Mouse (Mus musculus) liver, postnatal 0 days (tissue): Measurements from ENCODE around the gene Henmt1. TPM values are rescaled to one million over a fixed set of nuclear protein-coding genes. Genes with fewer than 3 reads are reported as not detected.

Experiments used
- ATAC-seq: fragments of 200-750 bp; cut with Nextera tagmentation; 2 replicates; pipeline ENCODE4 v1.8.0; 2017; ENCODE audit warnings: mild to moderate bottlenecking, moderate library complexity
- DNase-seq: peaks from one replicate; pipeline ENCODE4 v3.0.0-alpha.2; 2016
- H3K27ac ChIP-seq: fragments of 300-500 bp; sonication (generic); 2 replicates; pipeline ENCODE4 v1.5.1; 2014; ENCODE audit warnings: antibody characterized with exemption, moderate library complexity, mild to moderate bottlenecking, low read depth
- H3K27me3 ChIP-seq: fragments of 300-500 bp; sonication (generic); 2 replicates; pipeline ENCODE4 v1.6.1; 2014; ENCODE audit warnings: low read length, control low read depth, mixed read lengths; ENCODE audit not compliant: insufficient read depth
- H3K36me3 ChIP-seq: fragments of 300-500 bp; sonication (generic); replicated peaks from 2 replicates; pipeline ENCODE4 v1.6.1; 2014; ENCODE audit warnings: mild to moderate bottlenecking, control low read depth, low read length, moderate library complexity, mixed read lengths; ENCODE audit not compliant: insufficient read depth
- H3K4me1 ChIP-seq: fragments of 300-500 bp; sonication (generic); 2 replicates; pipeline ENCODE4 v1.6.1; 2014; ENCODE audit warnings: antibody characterized with exemption, mild to moderate bottlenecking, control low read depth; ENCODE audit not compliant: insufficient read depth
- H3K4me2 ChIP-seq: fragments of 300-500 bp; sonication (generic); 2 replicates; pipeline ENCODE4 v1.6.1; 2014; ENCODE audit warnings: low read depth, mild to moderate bottlenecking, low read length, moderate library complexity, mixed read lengths
- H3K4me3 ChIP-seq: fragments of 300-500 bp; sonication (generic); 2 replicates; pipeline ENCODE4 v1.5.1; 2014; ENCODE audit warnings: low read depth, low read length
- H3K9ac ChIP-seq: fragments of 300-500 bp; sonication (generic); replicated peaks from 2 replicates; pipeline ENCODE4 v1.6.1; 2014; ENCODE audit warnings: mild to moderate bottlenecking, moderate library complexity
- H3K9me3 ChIP-seq: fragments of 300-500 bp; sonication (generic); 2 replicates; pipeline ENCODE4 v1.6.1; 2016; ENCODE audit warnings: mild to moderate bottlenecking, control low read depth, low read length, mixed read lengths
- CTCF ChIP-seq: sonication (generic); IDR thresholded peaks from 2 replicates; pipeline ENCODE4 v1.5.1; 2016; ENCODE audit warnings: antibody characterized with exemption, low read depth
- EP300 ChIP-seq: IDR thresholded peaks from 2 replicates; pipeline ENCODE4 v1.6.1; 2016; ENCODE audit warnings: antibody characterized with exemption, low read depth, mild to moderate bottlenecking
- WGBS: fragments of 180-500 bp; shearing (Covaris S2); extraction: QIAGEN DNeasy Blood & Tissue Kit; methylation state at CpG from one replicate; pipeline ENCODE4 v1.1.7; 2014; ENCODE audit not compliant: insufficient replicate concordance; 5-methylcytosine and 5-hydroxymethylcytosine counted together
- polyA plus RNA-seq: library from polyadenylated mRNA; unstranded; fragments of >200 nt; fragmentation: Nextera tagmentation; extraction: Ambion mirVana; gene quantifications from 2 replicates; pipeline ENCODE4 v1.2.1, GENCODE M21; 2015

Henmt1 gene
- polyA plus RNA-seq, 1 experiment from 2014 or later, result not detected

DNA sequence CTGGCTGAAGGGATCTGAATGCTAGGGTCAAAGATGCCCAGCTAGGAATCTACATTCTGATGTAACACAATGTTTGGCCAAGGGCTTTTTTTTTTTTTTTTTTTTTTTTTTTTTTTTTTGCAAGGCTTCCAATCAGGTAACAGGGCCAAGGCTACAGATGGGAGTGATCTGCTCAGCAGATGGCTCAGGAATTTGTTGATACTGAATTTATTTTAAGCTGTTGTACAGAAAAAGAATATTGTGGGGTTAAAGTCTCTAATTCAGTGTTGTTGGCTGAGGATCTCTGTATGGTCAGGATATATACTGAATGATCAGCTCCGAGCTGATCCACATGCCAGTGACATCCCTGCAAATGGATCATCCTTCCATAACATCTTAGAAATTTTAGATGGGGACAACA, 23.7 kb upstream of the Henmt1 start:
- no peak for TF ChIP-seq EP300
- no peak for TF ChIP-seq CTCF
- Histone ChIP-seq H3K4me3 (no peak overlapping the region), H3K4me1 (no peaks in the 10 kb centered on the region), H3K27ac (no peak overlapping the region), H3K9ac (no peak overlapping the region), H3K4me2 (no peak overlapping the region), H3K27me3 (no peaks in the 10 kb centered on the region), H3K9me3 (no peaks in the 10 kb centered on the region), H3K36me3 (no peaks in the 10 kb centered on the region)
- ATAC-seq (no peak), DNase-seq (no peak)
- 63% methylated on average over 1 of the region's 1 CpGs for WGBS

GRCm38 (mm10) chr3:108916857-108917256, 22.8 kb upstream of the Henmt1 start:
- 43% methylated on average over 4 of the region's 4 CpGs for WGBS
- H3K27me3 ChIP-seq, result no peaks in the 10 kb centered on the region
- no peaks in the 10 kb centered on the region for H3K9me3 ChIP-seq
- H3K4me3 ChIP-seq, result no peak overlapping the region
- H3K4me2 ChIP-seq, result no peak overlapping the region
- no peak overlapping the region for H3K9ac ChIP-seq
- ATAC-seq, result no peak
- TF ChIP-seq EP300 (no peak), CTCF (no peak)
- no peaks in the 10 kb centered on the region for H3K4me1 ChIP-seq
- no peak overlapping the region for H3K27ac ChIP-seq
- DNase-seq, result no peak
- H3K36me3 ChIP-seq, result no peaks in the 10 kb centered on the region

GRCm38 (mm10) chr3:108917986-108918385, 21.7 kb upstream of the Henmt1 start:
- H3K9me3 ChIP-seq, result no peaks in the 10 kb centered on the region
- H3K27me3 ChIP-seq, result no peaks in the 10 kb centered on the region
- TF ChIP-seq CTCF (no peak), EP300 (no peak)
- no peaks in the 10 kb centered on the region for H3K4me1 ChIP-seq
- H3K4me2 ChIP-seq, result no peak overlapping the region
- H3K27ac ChIP-seq, result no peak overlapping the region
- H3K9ac ChIP-seq, result no peak overlapping the region
- H3K4me3 ChIP-seq, result no peak overlapping the region
- DNase-seq, result no peak
- no peak for ATAC-seq
- WGBS, result 67% methylated on average over 3 of the region's 3 CpGs
- H3K36me3 ChIP-seq, result no peaks in the 10 kb centered on the region

DNA sequence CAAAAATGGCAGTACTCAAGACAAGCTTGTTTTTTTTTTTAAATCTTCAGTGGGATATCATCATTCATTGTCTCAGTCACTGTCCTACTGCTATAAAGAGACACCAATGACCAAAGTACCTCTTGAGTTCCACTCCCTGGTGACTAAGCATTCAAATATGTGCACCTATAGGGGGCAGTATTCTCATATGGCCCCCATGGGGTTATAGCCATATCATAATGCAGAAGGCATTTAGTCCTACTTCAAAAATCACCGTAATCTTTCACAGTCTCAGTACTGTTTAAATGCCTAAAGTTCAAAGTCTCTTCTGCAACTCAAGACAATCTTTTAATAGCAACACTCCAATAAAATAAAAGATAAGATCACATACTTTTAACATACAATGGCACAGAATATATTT, 20.8 kb upstream of the Henmt1 start:
- Histone ChIP-seq H3K9me3 (no peaks in the 10 kb centered on the region), H3K4me2 (no peak overlapping the region), H3K36me3 (no peaks in the 10 kb centered on the region), H3K9ac (no peak overlapping the region), H3K27ac (no peak overlapping the region), H3K4me1 (no peaks in the 10 kb centered on the region), H3K27me3 (no peaks in the 10 kb centered on the region), H3K4me3 (no peak overlapping the region)
- ATAC-seq (no peak), DNase-seq (no peak)
- no peak for TF ChIP-seq EP300
- TF ChIP-seq CTCF, result peak; percentile 20
- 83% methylated on average over 1 of the region's 1 CpGs for WGBS

DNA sequence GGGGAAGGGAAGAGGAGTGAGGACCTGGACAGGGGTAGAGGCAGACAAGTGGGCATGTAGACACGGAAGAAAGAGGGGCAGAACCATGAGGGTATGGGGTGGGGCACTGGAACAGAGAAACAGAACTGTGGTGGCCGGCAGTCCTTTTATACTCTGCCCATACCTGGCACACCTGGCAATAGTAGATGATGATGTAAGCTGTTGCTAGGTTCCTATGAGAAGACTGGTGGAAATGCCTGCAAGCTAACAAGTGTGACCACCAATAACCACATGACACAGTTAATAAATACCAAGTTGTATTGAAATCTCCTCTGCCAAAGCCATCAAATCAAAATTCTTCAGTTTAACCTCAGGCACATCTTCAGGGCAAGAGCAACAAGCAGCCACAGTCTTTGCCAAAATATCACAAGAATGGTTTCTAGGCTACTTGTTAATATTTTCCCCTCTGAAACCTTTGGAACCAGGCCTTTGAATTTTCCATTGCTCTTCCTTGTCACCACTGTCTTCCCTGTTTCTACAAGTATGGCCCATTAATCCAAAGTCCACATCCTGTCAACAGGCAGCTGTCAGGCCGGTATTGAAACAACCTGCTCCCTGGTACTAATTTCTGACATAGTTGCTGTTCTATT, 19.1 kb upstream of the Henmt1 start:
- DNase-seq, result no peak
- H3K9ac ChIP-seq, result no peak overlapping the region
- no peak overlapping the region for H3K27ac ChIP-seq
- no peaks in the 10 kb centered on the region for H3K27me3 ChIP-seq
- H3K4me3 ChIP-seq, result no peak overlapping the region
- no peaks in the 10 kb centered on the region for H3K36me3 ChIP-seq
- ATAC-seq, result no peak
- no peaks in the 10 kb centered on the region for H3K4me1 ChIP-seq
- TF ChIP-seq EP300, result no peak
- no peak for TF ChIP-seq CTCF
- WGBS, result 81% methylated on average over 3 of the region's 3 CpGs
- H3K9me3 ChIP-seq, result no peaks in the 10 kb centered on the region
- no peak overlapping the region for H3K4me2 ChIP-seq

GRCm38 (mm10) chr3:108921822-108922221, 17.9 kb upstream of the Henmt1 start:
- H3K9ac ChIP-seq, result no peak overlapping the region
- H3K36me3 ChIP-seq, result no peaks in the 10 kb centered on the region
- no peak overlapping the region for H3K27ac ChIP-seq
- no peaks in the 10 kb centered on the region for H3K27me3 ChIP-seq
- TF ChIP-seq CTCF (no peak), EP300 (no peak; the same call in 1 of the 2 replicates)
- no peaks in the 10 kb centered on the region for H3K9me3 ChIP-seq
- peak; percentile 64 for ATAC-seq
- no peaks in the 10 kb centered on the region for H3K4me1 ChIP-seq
- no peak for DNase-seq
- WGBS, result 47% methylated on average over 1 of the region's 1 CpGs
- 0 out of 2 replicates have a peak overlapping the region, but pooled peaks have one; percentile 9 for H3K4me2 ChIP-seq
- no peak overlapping the region for H3K4me3 ChIP-seq
